Mouse (Mus musculus) neural tube, embryonic 14.5 days (tissue): ENCODE data around the gene Praf2. TPM values are rescaled to one million over a fixed set of nuclear protein-coding genes. Genes with fewer than 3 reads are reported as not detected.
"Not testable (repeated sequence)": the region's sequence is repeated elsewhere in the genome, so short reads cannot be mapped to it uniquely, and the experiment has no call there.

Experiments used
- ATAC-seq: fragments of 200-750 bp; cut with Nextera tagmentation; 2 replicates; pipeline ENCODE4 v1.8.0; 2017; ENCODE audit warnings: low read depth, mild to moderate bottlenecking, moderate TSS enrichment, moderate library complexity
- H3K27ac ChIP-seq: fragments of 300-500 bp; sonication (generic); 2 replicates; pipeline ENCODE4 v1.5.1; 2014; ENCODE audit warnings: low read depth, mild to moderate bottlenecking, control low read depth, low read length, moderate library complexity, mixed read lengths
- H3K27me3 ChIP-seq: fragments of 300-500 bp; sonication (generic); 2 replicates; pipeline ENCODE4 v1.6.1; 2014; ENCODE audit warnings: low read length; ENCODE audit not compliant: control insufficient read depth, insufficient read depth
- H3K36me3 ChIP-seq: fragments of 300-500 bp; sonication (generic); 2 replicates; pipeline ENCODE4 v1.6.1; 2014; ENCODE audit warnings: low read length, mixed read lengths; ENCODE audit not compliant: control insufficient read depth, insufficient read depth
- H3K4me1 ChIP-seq: fragments of 300-500 bp; sonication (generic); 2 replicates; pipeline ENCODE4 v1.6.1; 2014; ENCODE audit warnings: low read length; ENCODE audit not compliant: control insufficient read depth, insufficient read depth
- H3K4me2 ChIP-seq: fragments of 300-500 bp; sonication (generic); 2 replicates; pipeline ENCODE4 v1.6.1; 2014; ENCODE audit warnings: mild to moderate bottlenecking, low read depth, low read length, control low read depth
- H3K4me3 ChIP-seq: fragments of 300-500 bp; sonication (generic); 2 replicates; pipeline ENCODE4 v1.5.1; 2014; ENCODE audit warnings: low read depth, low read length, control low read depth, mixed read lengths
- H3K9ac ChIP-seq: fragments of 300-500 bp; sonication (generic); replicated peaks from 2 replicates; pipeline ENCODE4 v1.6.1; 2014; ENCODE audit warnings: low read depth, mild to moderate bottlenecking, control low read depth, low read length, mixed read lengths
- H3K9me3 ChIP-seq: fragments of 300-500 bp; sonication (generic); 2 replicates; pipeline ENCODE4 v1.6.1; 2016; ENCODE audit warnings: low read length; ENCODE audit not compliant: control insufficient read depth
- WGBS: fragments of 180-500 bp; shearing (Covaris S2); extraction: QIAGEN DNeasy Blood & Tissue Kit; methylation state at CpG from one replicate; pipeline ENCODE4 v1.1.7; 2014; 5-methylcytosine and 5-hydroxymethylcytosine counted together
- polyA plus RNA-seq: library from polyadenylated mRNA; unstranded; fragments of >200 nt; fragmentation: Nextera tagmentation; extraction: Ambion mirVana; gene quantifications from 2 replicates; pipeline ENCODE4 v1.2.1, GENCODE M21; 2014

Gene Praf2
- polyA plus RNA-seq, 1 experiment from 2014 or later = 147 TPM

GRCm38 (mm10) chrX:7696954-7697381 lies 31.3 kb upstream of the Praf2 start, which contains the start of gene Gpkow:
TSS of gene Gpkow (plus strand) at chrX:7697131.
- H3K36me3 ChIP-seq = no peaks in the 10 kb centered on the region
- H3K27ac ChIP-seq = no peak within 1 kb of the TSS
- ATAC-seq = peak; percentile 96
- H3K4me1 ChIP-seq = 0 out of 2 replicates have a peak, but pooled peaks cover 2% of the 10 kb centered on the region
- 13% methylated on average over 33 of the region's 33 CpGs for WGBS
- peak within 1 kb of the TSS; percentile 45 for H3K9ac ChIP-seq
- H3K4me3 ChIP-seq = peak within 1 kb of the TSS; percentile 48
- peak within 1 kb of the TSS; percentile 51 for H3K4me2 ChIP-seq
- H3K27me3 ChIP-seq = no peaks in the 10 kb centered on the region
- H3K9me3 ChIP-seq = no peaks in the 10 kb centered on the region

GRCm38 (mm10) chrX:7713764-7714134 lies 14.5 kb upstream of the Praf2 start:
- not testable (repeated sequence) for ATAC-seq, H3K27me3 ChIP-seq, H3K27ac ChIP-seq, H3K9ac ChIP-seq, H3K36me3 ChIP-seq, H3K4me1 ChIP-seq, H3K9me3 ChIP-seq
- peak overlapping the region; percentile 24 for H3K4me3 ChIP-seq
- H3K4me2 ChIP-seq = peak overlapping the region; percentile 42; the same call in 1 of the 2 replicates
- WGBS = 25% methylated on average over 5 of the region's 12 CpGs

GRCm38 (mm10) chrX:7714135-7714899 lies 13.9 kb upstream of the Praf2 start, which contains the start of gene Wdr45:
TSS of gene Wdr45 (plus strand) at chrX:7714333.
- peak; percentile 97 for ATAC-seq
- H3K4me1 ChIP-seq, H3K27me3 ChIP-seq, H3K9me3 ChIP-seq, H3K36me3 ChIP-seq, H3K27ac ChIP-seq, H3K9ac ChIP-seq: not testable (repeated sequence)
- H3K4me3 ChIP-seq = peak within 1 kb of the TSS; percentile 24
- peak within 1 kb of the TSS; percentile 42; the same call in 1 of the 2 replicates for H3K4me2 ChIP-seq
- WGBS = 14% methylated on average over 17 of the region's 60 CpGs

- ATAC-seq, H3K9ac ChIP-seq, H3K27me3 ChIP-seq, H3K36me3 ChIP-seq, H3K9me3 ChIP-seq, H3K27ac ChIP-seq, H3K4me1 ChIP-seq, H3K4me2 ChIP-seq, H3K4me3 ChIP-seq: not testable (repeated sequence)
- WGBS = 33% methylated on average over 1 of the region's 1 CpGs
Measured at GRCm38 (mm10) chrX:7716058-7716457, 12.2 kb upstream of the Praf2 start.

GRCm38 (mm10) chrX:7721514-7722281 lies 6.5 kb upstream of the Praf2 start, which contains the start of gene Gm45208:
TSS of gene Gm45208 (plus strand) at chrX:7722245.
- Histone ChIP-seq H3K4me2 (peak within 1 kb of the TSS; percentile 57), H3K27me3 (no peaks in the 10 kb centered on the region), H3K4me1 (0 out of 2 replicates have a peak, but pooled peaks cover 5% of the 10 kb centered on the region), H3K27ac (peak within 1 kb of the TSS; percentile 55), H3K9ac (peak within 1 kb of the TSS; percentile 17), H3K4me3 (peak within 1 kb of the TSS; percentile 47), H3K36me3 (no peaks in the 10 kb centered on the region), H3K9me3 (no peaks in the 10 kb centered on the region)
- WGBS = 19% methylated on average over 22 of the region's 22 CpGs
- ATAC-seq = peak; percentile 92

- H3K9ac ChIP-seq = peak overlapping the region; percentile 17
- peak overlapping the region; percentile 57 for H3K4me2 ChIP-seq
- H3K27ac ChIP-seq = peak overlapping the region; percentile 55
- no peaks in the 10 kb centered on the region for H3K9me3 ChIP-seq
- ATAC-seq = no peak
- 17% methylated on average over 11 of the region's 11 CpGs for WGBS
- H3K4me1 ChIP-seq = 0 out of 2 replicates have a peak, but pooled peaks cover 5% of the 10 kb centered on the region
- no peaks in the 10 kb centered on the region for H3K27me3 ChIP-seq
- peak overlapping the region; percentile 47 for H3K4me3 ChIP-seq
- H3K36me3 ChIP-seq = no peaks in the 10 kb centered on the region
Measured at GRCm38 (mm10) chrX:7722282-7722611, 6.0 kb upstream of the Praf2 start.

GRCm38 (mm10) chrX:7722691-7723090 lies 5.5 kb upstream of the Praf2 start:
- no peaks in the 10 kb centered on the region for H3K27me3 ChIP-seq
- H3K27ac ChIP-seq = no peak overlapping the region
- H3K9me3 ChIP-seq = no peaks in the 10 kb centered on the region
- 0 out of 2 replicates have a peak, but pooled peaks cover 5% of the 10 kb centered on the region for H3K4me1 ChIP-seq
- H3K4me3 ChIP-seq = peak overlapping the region; percentile 47
- no peak for ATAC-seq
- H3K36me3 ChIP-seq = no peaks in the 10 kb centered on the region
- peak overlapping the region; percentile 17 for H3K9ac ChIP-seq
- WGBS = 31% methylated on average over 4 of the region's 4 CpGs
- peak overlapping the region; percentile 57 for H3K4me2 ChIP-seq

- ATAC-seq = no peak
- no peak overlapping the region for H3K9ac ChIP-seq
- H3K4me3 ChIP-seq = no peak overlapping the region
- H3K27me3 ChIP-seq = no peaks in the 10 kb centered on the region
- no peak overlapping the region for H3K4me2 ChIP-seq
- H3K27ac ChIP-seq = no peak overlapping the region
- H3K36me3 ChIP-seq = no peaks in the 10 kb centered on the region
- 0 out of 2 replicates have a peak, but pooled peaks cover 5% of the 10 kb centered on the region for H3K4me1 ChIP-seq
- H3K9me3 ChIP-seq = no peaks in the 10 kb centered on the region
- WGBS = 86% methylated on average over 7 of the region's 7 CpGs
Measured at GRCm38 (mm10) chrX:7724135-7724534, 4.1 kb upstream of the Praf2 start.

GRCm38 (mm10) chrX:7725841-7726240 lies 2.4 kb upstream of the Praf2 start:
- 82% methylated on average over 8 of the region's 12 CpGs for WGBS
- ATAC-seq = no peak
- 0 out of 2 replicates have a peak, but pooled peaks cover 5% of the 10 kb centered on the region for H3K4me1 ChIP-seq
- H3K9me3 ChIP-seq = no peaks in the 10 kb centered on the region
- H3K36me3 ChIP-seq = no peaks in the 10 kb centered on the region
- H3K9ac ChIP-seq = no peak overlapping the region
- no peak overlapping the region for H3K4me3 ChIP-seq
- H3K4me2 ChIP-seq = no peak overlapping the region
- H3K27me3 ChIP-seq = no peaks in the 10 kb centered on the region
- no peak overlapping the region for H3K27ac ChIP-seq
